Mouse (Mus musculus) thymus, postnatal 4 days (tissue): ENCODE measurements around the gene Rnf20.

ENCODE experiments used
- DNase-seq: peaks from one replicate; pipeline ENCODE4 v3.0.0; 2021

Rnf20 gene

GRCm38 (mm10) chr4:49662231-49662630 lies 30.4 kb downstream of the Rnf20 start:
- no peak for DNase-seq

DNA sequence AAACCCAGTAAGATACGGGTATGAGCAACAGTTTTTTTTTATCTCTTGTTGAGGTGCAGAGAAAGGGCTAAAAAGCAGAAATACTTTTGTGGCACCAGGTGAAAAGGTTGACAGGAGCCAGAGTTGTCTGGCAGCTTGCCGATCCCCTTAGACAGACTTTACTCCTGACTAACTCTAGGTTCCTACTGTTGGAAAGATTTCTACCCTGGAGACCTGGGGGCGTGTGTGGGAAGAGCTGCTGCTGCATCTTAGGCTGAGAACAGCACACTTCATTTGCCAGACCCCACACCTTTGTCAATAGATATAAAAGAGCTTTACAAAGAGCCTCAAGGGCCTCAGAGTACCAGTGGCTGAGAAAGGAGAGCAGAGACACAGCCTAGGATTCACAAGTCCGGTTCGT lies 33.0 kb downstream of the Rnf20 start:
- DNase-seq, result no peak

GRCm38 (mm10) chr4:49676071-49676470 lies 44.3 kb downstream of the Rnf20 start:
- no peak for DNase-seq

DNA sequence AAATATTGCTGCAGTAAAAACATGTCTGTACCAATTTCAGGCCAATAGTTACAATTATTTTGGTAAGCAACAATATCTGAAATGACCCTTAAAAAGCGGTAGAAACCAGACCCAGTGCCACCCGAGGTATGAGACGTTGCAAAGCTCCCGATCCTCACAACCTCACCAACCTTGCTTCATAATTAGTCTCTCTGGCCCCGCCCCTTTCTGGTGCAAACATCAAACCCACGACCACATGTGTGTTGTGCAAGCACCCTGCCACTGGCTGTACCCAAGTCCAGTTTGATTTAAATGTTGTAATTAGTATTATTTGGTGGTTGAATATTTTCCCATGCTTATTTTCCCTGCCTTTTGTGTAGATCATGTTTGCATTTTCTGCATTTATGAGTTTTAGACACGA lies 45.0 kb downstream of the Rnf20 start:
- no peak for DNase-seq

DNA sequence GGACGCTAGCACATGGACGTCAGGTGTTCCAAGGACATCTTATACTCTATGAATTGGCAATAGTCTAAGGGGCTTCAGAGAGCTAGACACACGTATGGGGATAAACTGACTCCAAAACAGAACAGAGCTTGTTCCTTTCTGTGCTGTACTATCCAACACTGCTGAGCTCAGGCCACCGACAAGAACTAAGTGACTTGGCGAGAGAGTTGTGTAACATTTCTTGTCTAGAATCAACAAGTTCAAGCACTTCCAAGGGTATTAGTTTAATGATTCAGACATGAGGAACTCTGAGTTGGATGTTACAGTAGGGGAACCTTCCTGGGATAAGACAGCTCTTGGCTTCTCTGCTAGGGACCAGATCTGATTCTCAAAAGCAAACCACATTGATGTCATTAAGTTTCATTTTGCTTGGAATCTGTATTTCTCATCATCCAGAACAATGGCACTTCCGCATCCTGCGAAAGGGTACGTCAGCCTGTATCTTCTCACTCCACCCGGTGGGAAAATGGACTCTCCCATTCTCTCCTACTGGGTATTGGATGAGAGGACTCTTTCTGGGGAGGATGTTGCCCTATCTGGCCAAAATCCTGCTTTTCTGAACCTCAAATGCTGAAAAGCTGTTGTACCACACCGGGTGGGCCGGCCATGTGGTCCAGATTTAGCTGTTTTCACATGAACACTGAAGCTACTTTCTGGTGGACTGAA lies 48.5 kb downstream of the Rnf20 start:
- no peak for DNase-seq

DNA sequence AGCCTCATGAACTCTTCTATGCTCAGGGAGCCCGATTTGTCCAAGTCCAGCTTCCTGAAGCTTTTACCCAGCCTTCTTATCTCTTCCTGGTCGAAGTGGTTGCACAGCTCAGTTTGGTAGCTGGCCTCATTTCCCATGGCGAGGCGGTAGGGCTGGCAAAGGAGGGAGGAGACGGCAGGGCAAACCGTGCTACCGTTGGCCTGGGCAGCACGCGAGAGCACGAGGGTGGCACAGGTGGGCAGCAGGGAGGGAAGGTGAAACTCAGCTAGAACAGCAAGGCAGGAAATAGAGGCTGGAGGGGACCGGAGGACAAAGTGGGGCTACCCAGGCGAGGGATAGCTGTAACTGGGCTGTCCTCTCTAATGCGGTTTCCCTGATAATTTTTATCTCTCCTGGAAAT lies 50.0 kb downstream of the Rnf20 start, which contains the start of gene Ppp3r2:
Ppp3r2 (minus strand) TSS at position 213 of the 400 bp plus-strand sequence.
- DNase-seq, result no peak

DNA sequence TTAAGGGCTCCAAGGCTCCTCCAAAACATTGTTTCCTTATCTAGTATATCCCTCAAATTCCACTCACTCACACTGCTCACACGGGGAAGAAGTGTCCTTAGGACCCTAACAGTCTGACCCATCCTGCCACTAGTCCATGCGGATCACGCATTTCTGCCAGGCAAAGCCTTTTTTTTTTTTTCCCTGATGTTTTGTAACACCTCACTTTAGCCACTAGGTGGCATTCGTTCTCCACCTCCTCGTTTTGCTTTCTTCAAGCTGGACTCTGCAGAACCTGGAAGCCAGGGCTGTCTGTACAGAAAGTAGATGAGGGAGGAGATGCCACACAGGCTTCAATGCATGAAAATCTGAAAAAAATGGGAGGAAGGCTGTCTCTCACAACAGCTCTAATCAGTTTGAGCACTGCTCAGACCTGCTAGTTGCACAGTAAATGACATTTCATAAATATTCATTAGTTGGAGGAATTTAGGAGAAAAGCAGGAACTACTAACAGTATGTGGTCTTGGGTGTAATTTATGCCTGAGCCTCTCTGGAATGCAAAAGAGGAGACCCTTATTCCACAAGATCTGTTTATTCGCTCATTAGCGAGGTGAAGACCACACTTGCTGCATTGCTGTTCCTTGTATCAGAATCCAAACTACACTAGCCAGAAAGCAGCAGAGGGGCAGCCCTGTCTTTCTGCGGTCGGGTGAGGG lies 56.9 kb downstream of the Rnf20 start:
- peak; percentile 28 for DNase-seq

GRCm38 (mm10) chr4:49691405-49692194 lies 59.8 kb downstream of the Rnf20 start:
- DNase-seq, result no peak
